ENCODE assay signal across 8 mouse cellular contexts in genomic region chr7:141438201-141438968, GRCm38 (mm10). TPM values are rescaled to one million over a fixed set of nuclear protein-coding genes. Genes with fewer than 3 reads are reported as not detected.
DNase-seq lines count a peak whose midpoint lies in the region; ATAC-seq lines count a peak whose summit lies in the region.

No protein-coding gene starts in this region.

- DNase-seq in hindbrain, embryonic 14.5 days (ENCODE audit: low spot score): no peak
- no peak for DNase-seq in hindbrain, embryonic 11.5 days (ENCODE audit: low spot score)
- peak; percentile 89 for DNase-seq in brain, adult 2 months (ENCODE audit: low read depth, low spot score)
- DNase-seq in cerebellum, adult 18-20 months: peak; percentile 88 to 89
- no peak for DNase-seq in urinary bladder, adult 18-20 months (ENCODE audit: low spot score in 2 of 2)
- no peak for DNase-seq in MN1 (ENCODE audit: low spot score)

- no peak overlapping the region for H3K4me3 ChIP-seq in hindbrain, embryonic 14.5 days (replicated peaks; ENCODE audit: low read length)
- H3K4me3 ChIP-seq in hindbrain, embryonic 11.5 days (ENCODE audit: low read depth, low read length): no peak overlapping the region
- H3K4me3 ChIP-seq in liver, embryonic 15.5 days (replicated peaks): no peak overlapping the region
- no peak overlapping the region for H3K4me3 ChIP-seq in kidney, embryonic 14.5 days (ENCODE audit: low read length)

- H3K9me3 ChIP-seq in hindbrain, embryonic 14.5 days (ENCODE audit: control insufficient read depth, low read length): no peaks in the 10 kb centered on the region
- H3K9me3 ChIP-seq in hindbrain, embryonic 11.5 days (ENCODE audit: control insufficient read depth, low read length): no peaks in the 10 kb centered on the region
- no peaks in the 10 kb centered on the region for H3K9me3 ChIP-seq in liver, embryonic 15.5 days (replicated peaks)
- H3K9me3 ChIP-seq in kidney, embryonic 14.5 days (ENCODE audit: control insufficient read depth, low read length): no peaks in the 10 kb centered on the region

- peaks cover 28% of the 10 kb centered on the region for H3K4me1 ChIP-seq in hindbrain, embryonic 14.5 days (replicated peaks; ENCODE audit: control insufficient read depth, insufficient read depth, low read length)
- peaks cover 23% of the 10 kb centered on the region for H3K4me1 ChIP-seq in hindbrain, embryonic 11.5 days (replicated peaks; ENCODE audit: control insufficient read depth, insufficient read depth, low read length)
- H3K4me1 ChIP-seq in liver, embryonic 15.5 days (replicated peaks): peaks cover 84% of the 10 kb centered on the region
- peaks cover 35% of the 10 kb centered on the region for H3K4me1 ChIP-seq in kidney, embryonic 14.5 days (ENCODE audit: control insufficient read depth, insufficient read depth, low read length)

- H3K27me3 ChIP-seq in hindbrain, embryonic 14.5 days (ENCODE audit: control insufficient read depth, insufficient read depth, low read length): no peaks in the 10 kb centered on the region
- H3K27me3 ChIP-seq in hindbrain, embryonic 11.5 days (ENCODE audit: control insufficient read depth, insufficient read depth, low read length): no peaks in the 10 kb centered on the region
- H3K27me3 ChIP-seq in liver, embryonic 15.5 days: no peaks in the 10 kb centered on the region
- H3K27me3 ChIP-seq in kidney, embryonic 14.5 days (ENCODE audit: control insufficient read depth, insufficient read depth, low read length): no peaks in the 10 kb centered on the region

- ATAC-seq in hindbrain, embryonic 14.5 days (ENCODE audit: low FRiP score): no peak
- ATAC-seq in hindbrain, embryonic 11.5 days (ENCODE audit: low FRiP score): no peak
- ATAC-seq in liver, embryonic 15.5 days (ENCODE audit: insufficient read depth): no peak
- ATAC-seq in kidney, embryonic 14.5 days (ENCODE audit: low FRiP score, low TSS enrichment): no peak

- WGBS in hindbrain, embryonic 14.5 days: 93% methylated on average over 12 of the region's 12 CpGs
- WGBS in hindbrain, embryonic 11.5 days: 91% methylated on average over 12 of the region's 12 CpGs
- 81% methylated on average over 12 of the region's 12 CpGs for WGBS in liver, embryonic 15.5 days (ENCODE audit: insufficient replicate concordance)
- WGBS in kidney, embryonic 14.5 days: 95% methylated on average over 12 of the region's 12 CpGs

- peak overlapping the region; percentile 90; the same call in 1 of the 2 replicates for H3K4me2 ChIP-seq in hindbrain, embryonic 14.5 days (replicated peaks)
- H3K4me2 ChIP-seq in hindbrain, embryonic 11.5 days (replicated peaks; ENCODE audit: low read depth, low read length): no peak overlapping the region
- no peak overlapping the region for H3K4me2 ChIP-seq in liver, embryonic 15.5 days
- no peak overlapping the region for H3K4me2 ChIP-seq in kidney, embryonic 14.5 days (replicated peaks; ENCODE audit: low read depth, low read length)

- 0 out of 2 replicates have a peak overlapping the region, but pooled peaks have one; percentile 76 for H3K9ac ChIP-seq in hindbrain, embryonic 14.5 days
- H3K9ac ChIP-seq in hindbrain, embryonic 11.5 days (ENCODE audit: low read depth, low read length): no peak overlapping the region
- H3K9ac ChIP-seq in liver, embryonic 15.5 days: peak overlapping the region; percentile 69; the same call in 1 of the 2 replicates
- no peak overlapping the region for H3K9ac ChIP-seq in kidney, embryonic 14.5 days (ENCODE audit: low read depth, low read length)

- peaks cover 6% of the 10 kb centered on the region for H3K36me3 ChIP-seq in hindbrain, embryonic 14.5 days (replicated peaks; ENCODE audit: control insufficient read depth, insufficient read depth)
- H3K36me3 ChIP-seq in hindbrain, embryonic 11.5 days (ENCODE audit: control insufficient read depth, insufficient read depth, low read length): no peaks in the 10 kb centered on the region
- H3K36me3 ChIP-seq in liver, embryonic 15.5 days (replicated peaks): peaks cover 53% of the 10 kb centered on the region
- peaks cover 38% of the 10 kb centered on the region for H3K36me3 ChIP-seq in kidney, embryonic 14.5 days (ENCODE audit: control insufficient read depth, insufficient read depth, low read length)

- peak overlapping the region; percentile 71; the same call in 1 of the 2 replicates for H3K27ac ChIP-seq in hindbrain, embryonic 14.5 days
- H3K27ac ChIP-seq in hindbrain, embryonic 11.5 days (ENCODE audit: low read depth, low read length): no peak overlapping the region
- H3K27ac ChIP-seq in liver, embryonic 15.5 days (replicated peaks): 0 out of 2 replicates have a peak overlapping the region, but pooled peaks have one; percentile 63
- H3K27ac ChIP-seq in kidney, embryonic 14.5 days (ENCODE audit: low read depth, low read length): no peak overlapping the region

RNA-seq across cellular contexts. Expression of gene Slc25a22, which starts 0.7 kb away (rescaled TPM):
- 73.0 and 81.4 TPM in 2 replicates for polyA plus RNA-seq in hindbrain, embryonic 14.5 days (2014; fragmentation: Nextera tagmentation; extraction: Ambion mirVana)
- polyA plus RNA-seq in hindbrain, embryonic 11.5 days (2014; fragmentation: Nextera tagmentation; extraction: Ambion mirVana): 33.9 and 36.6 TPM in 2 replicates
- 18.7 and 20.5 TPM in 2 replicates for polyA plus RNA-seq in liver, embryonic 15.5 days (2015; fragmentation: Nextera tagmentation; extraction: Ambion mirVana)
- polyA plus RNA-seq in kidney, embryonic 14.5 days (2014; fragmentation: Nextera tagmentation; extraction: Ambion mirVana): 22.0 and 34.1 TPM in 2 replicates

RNA-seq across cellular contexts. Expression of gene Pidd1, which starts 5.4 kb away (rescaled TPM):
- polyA plus RNA-seq in hindbrain, embryonic 14.5 days (2014; fragmentation: Nextera tagmentation; extraction: Ambion mirVana): 3.1 and 4.2 TPM in 2 replicates
- 8.3 and 8.6 TPM in 2 replicates for polyA plus RNA-seq in hindbrain, embryonic 11.5 days (2014; fragmentation: Nextera tagmentation; extraction: Ambion mirVana)
- polyA plus RNA-seq in liver, embryonic 15.5 days (2015; fragmentation: Nextera tagmentation; extraction: Ambion mirVana): 10.3 and 10.7 TPM in 2 replicates
- 9.1 and 14.1 TPM in 2 replicates for polyA plus RNA-seq in kidney, embryonic 14.5 days (2014; fragmentation: Nextera tagmentation; extraction: Ambion mirVana)

RNA-seq across cellular contexts. Expression of gene Rplp2, which starts 8.8 kb away (rescaled TPM):
- polyA plus RNA-seq in hindbrain, embryonic 14.5 days (2014; fragmentation: Nextera tagmentation; extraction: Ambion mirVana): 669 and 782 TPM in 2 replicates
- polyA plus RNA-seq in hindbrain, embryonic 11.5 days (2014; fragmentation: Nextera tagmentation; extraction: Ambion mirVana): 870 and 939 TPM in 2 replicates
- 591 and 741 TPM in 2 replicates for polyA plus RNA-seq in liver, embryonic 15.5 days (2015; fragmentation: Nextera tagmentation; extraction: Ambion mirVana)
- 1,491 and 1,701 TPM in 2 replicates for polyA plus RNA-seq in kidney, embryonic 14.5 days (2014; fragmentation: Nextera tagmentation; extraction: Ambion mirVana)

RNA-seq across cellular contexts. Expression of gene Cend1, which starts 9.1 kb away (rescaled TPM):
- 46.9 and 50.3 TPM in 2 replicates for polyA plus RNA-seq in hindbrain, embryonic 14.5 days (2014; fragmentation: Nextera tagmentation; extraction: Ambion mirVana)
- 6.8 and 7.2 TPM in 2 replicates for polyA plus RNA-seq in hindbrain, embryonic 11.5 days (2014; fragmentation: Nextera tagmentation; extraction: Ambion mirVana)
- not detected in 2 replicates for polyA plus RNA-seq in liver, embryonic 15.5 days (2015; fragmentation: Nextera tagmentation; extraction: Ambion mirVana)
- polyA plus RNA-seq in kidney, embryonic 14.5 days (2014; fragmentation: Nextera tagmentation; extraction: Ambion mirVana): 0.46 and 1.6 TPM in 2 replicates

RNA-seq across cellular contexts. Expression of gene Pnpla2, which starts 16.6 kb away (rescaled TPM):
- polyA plus RNA-seq in hindbrain, embryonic 14.5 days (2014; fragmentation: Nextera tagmentation; extraction: Ambion mirVana): 15.3 and 18.4 TPM in 2 replicates
- polyA plus RNA-seq in hindbrain, embryonic 11.5 days (2014; fragmentation: Nextera tagmentation; extraction: Ambion mirVana): 13.7 and 14.2 TPM in 2 replicates
- polyA plus RNA-seq in liver, embryonic 15.5 days (2015; fragmentation: Nextera tagmentation; extraction: Ambion mirVana): 13.9 and 15.3 TPM in 2 replicates
- 27.4 and 31.9 TPM in 2 replicates for polyA plus RNA-seq in kidney, embryonic 14.5 days (2014; fragmentation: Nextera tagmentation; extraction: Ambion mirVana)

Comparison
In these comparisons a context has a peak if more than half of its experiments do, and no peak if none do; other contexts are left out.
1. H3K27ac ChIP-seq: peak in hindbrain, embryonic 14.5 days (single experiment) and liver, embryonic 15.5 days (single experiment); none in hindbrain, embryonic 11.5 days (single experiment) and kidney, embryonic 14.5 days (single experiment).
2. H3K9ac ChIP-seq: peak in hindbrain, embryonic 14.5 days (single experiment) and liver, embryonic 15.5 days (single experiment); none in hindbrain, embryonic 11.5 days (single experiment) and kidney, embryonic 14.5 days (single experiment).
3. DNase-seq: peak in brain, adult 2 months (single experiment) and cerebellum, adult 18-20 months (2 of 2); none in hindbrain, embryonic 14.5 days (single experiment), hindbrain, embryonic 11.5 days (single experiment), urinary bladder, adult 18-20 months (0 of 2) and MN1 (single experiment).